Mouse (Mus musculus) MEL (cell line): ENCODE results near the gene Tatdn3. TPM values are rescaled to one million over a fixed set of nuclear protein-coding genes. Genes with fewer than 3 reads are reported as not detected.

Experiments
- DNase-seq: peaks from one replicate; pipeline ENCODE4 v3.0.0; 2011; ENCODE audit warnings: low read depth, low spot score
- H3K27ac ChIP-seq: 2 replicates; pipeline ENCODE4 v1.5.1; 2012; ENCODE audit warnings: low read depth, mild to moderate bottlenecking, control low read depth, low read length, moderate library complexity; ENCODE audit not compliant: control insufficient read depth
- H3K27me3 ChIP-seq, 2 experiments: fragments of 150-350 bp in 1 of 2; sonication (generic) in 1 of 2; 2 replicates each; pipeline ENCODE4 v1.6.1; 2012; ENCODE audit warnings: low read length in 2 of 2, mild to moderate bottlenecking in 2 of 2, improper control_type of control experiment in 1 of 2, moderate library complexity in 1 of 2; ENCODE audit not compliant: insufficient read depth in 2 of 2, control insufficient read depth in 1 of 2
- H3K36me3 ChIP-seq, 2 experiments: 2 replicates each; pipeline ENCODE4 v1.6.1; 2012 to 2014; ENCODE audit warnings: low read length in 2 of 2, improper control_type of control experiment in 1 of 2, inconsistent platforms in 1 of 2, mild to moderate bottlenecking in 1 of 2; ENCODE audit not compliant: insufficient read depth in 2 of 2, control insufficient read depth in 1 of 2
- H3K4me1 ChIP-seq, 2 experiments: fragments of 150-350 bp in 1 of 2; sonication (generic) in 1 of 2; 2 replicates each; pipeline ENCODE4 v1.6.1; 2012; ENCODE audit warnings: low read length in 2 of 2, improper control_type of control experiment in 1 of 2, mild to moderate bottlenecking in 1 of 2; ENCODE audit not compliant: insufficient read depth in 2 of 2, control insufficient read depth in 1 of 2
- H3K4me3 ChIP-seq, 2 experiments: fragments of 150-350 bp in 1 of 2; sonication (generic) in 1 of 2; 2 replicates each; pipeline ENCODE4 v1.5.1; 2012; ENCODE audit warnings: low read depth in 2 of 2, low read length in 2 of 2, mild to moderate bottlenecking in 2 of 2, moderate library complexity in 2 of 2, control low read depth in 1 of 2, improper control_type of control experiment in 1 of 2; ENCODE audit not compliant: control insufficient read depth in 1 of 2, insufficient read depth in 1 of 2
- H3K79me2 ChIP-seq: 2 replicates; pipeline ENCODE4 v1.6.1; 2012; ENCODE audit warnings: mild to moderate bottlenecking, low read length, moderate library complexity; ENCODE audit not compliant: control insufficient read depth, poor library complexity, insufficient read depth
- H3K9ac ChIP-seq: 2 replicates; pipeline ENCODE4 v1.6.1; 2012; ENCODE audit warnings: low read depth, mild to moderate bottlenecking, control low read depth, low read length, moderate library complexity; ENCODE audit not compliant: control insufficient read depth, poor library complexity, severe bottlenecking
- H3K9me3 ChIP-seq: fragments of 150-350 bp; sonication (generic); replicated peaks from 2 replicates; pipeline ENCODE4 v1.6.1; 2012; ENCODE audit warnings: mild to moderate bottlenecking, low read length, improper control_type of control experiment, moderate library complexity; ENCODE audit not compliant: insufficient read depth
- CTCF ChIP-seq, 3 experiments: IDR thresholded peaks in 2 of 3; conservative IDR thresholded peaks in 1 of 3; 2 replicates each; pipeline ENCODE4 v1.5.1; 2011 to 2012; ENCODE audit warnings: low read length in 3 of 3, low read depth in 2 of 3, mild to moderate bottlenecking in 2 of 3, improper control_type of control experiment in 1 of 3, inconsistent platforms in 1 of 3, mixed read lengths in 1 of 3, moderate library complexity in 1 of 3; ENCODE audit not compliant: control insufficient read depth in 1 of 3, insufficient read depth in 1 of 3, poor library complexity in 1 of 3, severe bottlenecking in 1 of 3
- E2F4 ChIP-seq: IDR thresholded peaks from 2 replicates; pipeline ENCODE4 v1.6.1; 2011; ENCODE audit warnings: low read depth, low read length, improper control_type of control experiment, borderline replicate concordance
- ETS1 ChIP-seq: IDR thresholded peaks from 2 replicates; pipeline ENCODE4 v1.6.1; 2012; ENCODE audit warnings: low read depth, mild to moderate bottlenecking, inconsistent platforms, low read length, improper control_type of control experiment, moderate library complexity
- GABPA ChIP-seq: IDR thresholded peaks from 2 replicates; pipeline ENCODE4 v1.6.1; 2012; ENCODE audit warnings: low read depth, mild to moderate bottlenecking, inconsistent platforms, low read length, improper control_type of control experiment, moderate library complexity
- HCFC1 ChIP-seq: IDR thresholded peaks from 2 replicates; pipeline ENCODE4 v1.6.1; 2012; ENCODE audit warnings: low read depth, mild to moderate bottlenecking, inconsistent platforms, low read length, improper control_type of control experiment, moderate library complexity
- JUND ChIP-seq: IDR thresholded peaks from 2 replicates; pipeline ENCODE4 v1.6.1; 2011; ENCODE audit warnings: low read depth, mild to moderate bottlenecking, improper control_type of control experiment, low read length
- KAT2A ChIP-seq: conservative IDR thresholded peaks from 2 replicates; pipeline ENCODE4 v1.6.1; 2012; ENCODE audit warnings: low read depth, low read length, improper control_type of control experiment, inconsistent platforms
- MAFK ChIP-seq: IDR thresholded peaks from 2 replicates; pipeline ENCODE4 v1.6.1; 2011; ENCODE audit warnings: low read depth, mild to moderate bottlenecking, low read length, improper control_type of control experiment, borderline replicate concordance
- MYB ChIP-seq: IDR thresholded peaks from 2 replicates; pipeline ENCODE4 v1.6.1; 2011; ENCODE audit warnings: mild to moderate bottlenecking, low read depth, low read length, improper control_type of control experiment
- MYC ChIP-seq: IDR thresholded peaks from 2 replicates; pipeline ENCODE4 v1.6.1; 2011; ENCODE audit warnings: low read depth, mild to moderate bottlenecking, low read length, improper control_type of control experiment, moderate library complexity
- NELFE ChIP-seq: IDR thresholded peaks from 2 replicates; pipeline ENCODE4 v1.6.1; 2011; ENCODE audit warnings: low read depth, low read length, improper control_type of control experiment
- POLR2A ChIP-seq, 2 experiments: IDR thresholded peaks; 2 replicates each; pipeline ENCODE4 v1.6.1; 2011 to 2012; ENCODE audit warnings: low read length in 2 of 2, mild to moderate bottlenecking in 2 of 2, control low read depth in 1 of 2, improper control_type of control experiment in 1 of 2, low read depth in 1 of 2, moderate library complexity in 1 of 2; ENCODE audit not compliant: control insufficient read depth in 1 of 2, insufficient read depth in 1 of 2, poor library complexity in 1 of 2
- POLR2AphosphoS2 ChIP-seq: IDR thresholded peaks from 2 replicates; pipeline ENCODE4 v1.6.1; 2011; ENCODE audit warnings: low read length, improper control_type of control experiment
- POLR2AphosphoS5 ChIP-seq: IDR thresholded peaks from 2 replicates; pipeline ENCODE4 v1.6.1; 2012; ENCODE audit warnings: low read depth, borderline replicate concordance, mild to moderate bottlenecking, inconsistent platforms, low read length, moderate library complexity, mixed read lengths
- RAD21 ChIP-seq: IDR thresholded peaks from 2 replicates; pipeline ENCODE4 v1.6.1; 2011; ENCODE audit warnings: mild to moderate bottlenecking, low read depth, low read length, improper control_type of control experiment
- RCOR1 ChIP-seq: IDR thresholded peaks from 2 replicates; pipeline ENCODE4 v1.6.1; 2012; ENCODE audit warnings: low read depth, mild to moderate bottlenecking, inconsistent platforms, low read length, improper control_type of control experiment
- SIN3A ChIP-seq: IDR thresholded peaks from 2 replicates; pipeline ENCODE4 v1.6.1; 2012; ENCODE audit warnings: low read length, improper control_type of control experiment, inconsistent platforms
- SMC3 ChIP-seq: IDR thresholded peaks from 2 replicates; pipeline ENCODE4 v1.6.1; 2011; ENCODE audit warnings: low read depth, low read length, improper control_type of control experiment
- TBP ChIP-seq: IDR thresholded peaks from 2 replicates; pipeline ENCODE4 v1.8.0; 2011; ENCODE audit warnings: low read depth, low read length, improper control_type of control experiment
- TCF12 ChIP-seq: IDR thresholded peaks from 2 replicates; pipeline ENCODE4 v1.6.1; 2014; ENCODE audit warnings: low read depth, mild to moderate bottlenecking, inconsistent platforms, low read length, improper control_type of control experiment, moderate library complexity
- USF2 ChIP-seq, 2 experiments: IDR thresholded peaks; 2 replicates each; pipeline ENCODE4 v1.6.1; 2011 to 2012; ENCODE audit warnings: improper control_type of control experiment in 2 of 2, low read length in 2 of 2, borderline replicate concordance in 1 of 2, inconsistent platforms in 1 of 2, low read depth in 1 of 2, mild to moderate bottlenecking in 1 of 2; ENCODE audit not compliant: insufficient read depth in 1 of 2
- ZC3H11A ChIP-seq: IDR thresholded peaks from 2 replicates; pipeline ENCODE4 v1.6.1; 2012; ENCODE audit warnings: low read depth, mild to moderate bottlenecking, inconsistent platforms, low read length, improper control_type of control experiment
- ZKSCAN1 ChIP-seq: IDR thresholded peaks from 2 replicates; pipeline ENCODE4 v1.6.1; 2012; ENCODE audit warnings: low read depth, mild to moderate bottlenecking, inconsistent platforms, low read length, improper control_type of control experiment, moderate library complexity
- polyA plus RNA-seq, 2 experiments: library from polyadenylated mRNA; stranded (reverse) in 1 of 2; unstranded in 1 of 2; fragments of >175 nt in 1 of 2; fragments of >200 nt in 1 of 2; gene quantifications; 2 replicates each; pipeline versions ENCODE4 v1.2.1 to v1.2.4; 2012; ENCODE audit warnings: low replicate concordance in 2 of 2, low read depth in 1 of 2; ENCODE audit not compliant: insufficient read length in 2 of 2, insufficient read depth in 1 of 2, missing spikeins in 1 of 2
- total RNA-seq: library from RNA; depleted of rRNA; stranded (reverse); fragments of 300-350 nt; gene quantifications from 2 replicates; pipeline ENCODE4 v1.2.3, GENCODE M21; 2012

Tatdn3 gene
- total and polyA plus RNA-seq, 3 experiments = 14.5 to 19.0 TPM; not detected in 1

DNA sequence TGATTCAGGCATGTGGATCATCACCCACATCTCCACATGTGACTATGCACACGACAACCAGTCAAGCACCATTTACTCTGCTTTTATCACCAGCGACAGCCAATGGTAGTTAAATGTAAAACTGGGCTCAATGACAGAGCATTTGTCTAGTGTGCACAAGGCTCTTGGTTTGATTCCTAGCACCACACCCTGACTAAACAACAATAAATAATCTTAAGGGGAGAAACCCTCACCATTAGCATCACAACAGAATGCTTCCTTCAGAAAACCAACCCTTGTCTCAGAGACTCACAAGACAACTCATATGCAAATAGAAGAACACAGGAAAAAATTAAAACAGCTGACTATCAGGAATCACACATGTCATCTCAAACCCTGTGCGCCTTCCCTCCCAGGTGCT is 48.5 kb downstream of the Tatdn3 start:
- H3K36me3 ChIP-seq = peaks cover 4 to 5% of the 10 kb centered on the region in 2 experiments
- H3K4me1 ChIP-seq = no peaks in the 10 kb centered on the region
- no peaks in the 10 kb centered on the region for H3K9me3 ChIP-seq
- no peak overlapping the region for H3K27ac ChIP-seq
- H3K27me3 ChIP-seq = no peaks in the 10 kb centered on the region
- no peak overlapping the region for H3K4me3 ChIP-seq
- no peak for DNase-seq
- TF ChIP-seq USF2 (IDR thresholded peaks at IDR 0.05; ENCODE audit: borderline replicate concordance in 1 of 2, insufficient read depth in 1 of 2, low read depth in 1 of 2, low read length in 2 of 2) (no peak), NELFE (no peak), POLR2AphosphoS2 (no peak), MAFK (no peak), MYB (no peak), SIN3A (no peak), JUND (no peak), TCF12 (no peak), RCOR1 (no peak), POLR2AphosphoS5 (no peak), KAT2A (no peak), ETS1 (no peak), E2F4 (no peak), ZKSCAN1 (no peak), RAD21 (no peak), HCFC1 (no peak), TBP (no peak), POLR2A (IDR thresholded peaks at IDR 0.05; ENCODE audit: control insufficient read depth in 1 of 2, insufficient read depth in 1 of 2, low read depth in 1 of 2, low read length in 2 of 2, poor library complexity in 1 of 2) (no peak)
- H3K79me2 ChIP-seq = no peaks in the 10 kb centered on the region
- no peak overlapping the region for H3K9ac ChIP-seq

DNA sequence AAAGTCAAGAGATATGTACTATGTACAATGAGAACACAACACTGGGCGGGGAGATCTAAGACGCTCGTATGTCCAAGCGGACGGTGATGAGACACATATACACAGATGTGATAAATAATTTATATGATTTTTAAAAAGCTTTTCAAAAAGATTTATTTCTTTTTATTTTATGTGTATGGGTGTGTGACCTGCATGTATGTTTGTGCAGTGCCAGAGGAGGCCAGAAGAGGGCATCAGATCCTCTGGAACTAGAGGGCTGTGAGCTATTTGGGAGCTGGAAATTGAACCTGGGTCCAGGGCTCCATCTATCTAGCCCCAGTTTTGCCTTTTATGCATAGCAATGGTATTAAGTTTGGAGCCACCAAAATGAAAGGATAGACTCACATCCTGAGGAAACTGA is 54.0 kb downstream of the Tatdn3 start:
- H3K4me3 ChIP-seq = no peak overlapping the region
- no peaks in the 10 kb centered on the region for H3K4me1 ChIP-seq
- H3K27me3 ChIP-seq = no peaks in the 10 kb centered on the region
- no peaks in the 10 kb centered on the region for H3K79me2 ChIP-seq
- no peak overlapping the region for H3K27ac ChIP-seq
- peak; percentile 55 for DNase-seq
- no peaks in the 10 kb centered on the region for H3K9me3 ChIP-seq
- no peak for TF ChIP-seq MYC
- TF ChIP-seq GABPA = no peak
- TF ChIP-seq CTCF (IDR thresholded peaks at IDR 0.05 in 2 of 3, conservative IDR thresholded peaks at IDR 0.05 in 1 of 3; ENCODE audit: control insufficient read depth in 1 of 3, insufficient read depth in 1 of 3, low read depth in 2 of 3, low read length in 3 of 3, poor library complexity in 1 of 3, severe bottlenecking in 1 of 3) = peak; percentile 63 to 68 (median 66)
- TF ChIP-seq ZC3H11A = peak; percentile 52; the same call in 1 of the 2 replicates
- peak; percentile 67 for TF ChIP-seq SMC3
- TF ChIP-seq RAD21 = peak; percentile 61
- H3K9ac ChIP-seq = no peak overlapping the region
- H3K36me3 ChIP-seq = peaks cover 0 to 7% of the 10 kb centered on the region in 2 experiments; a peak in 2 of 4 replicates
